Mouse (Mus musculus) testis, postnatal 10 days (tissue): ENCODE results near the gene Atpaf2.

Source experiments
- DNase-seq: peaks from one replicate; pipeline ENCODE4 v3.0.0; 2021; ENCODE audit warnings: low spot score

Atpaf2 gene

GRCm38 (mm10) chr11:60397172-60397571, 21.1 kb downstream of the Atpaf2 start:
- DNase-seq: no peak

GRCm38 (mm10) chr11:60396546-60396945, 21.7 kb downstream of the Atpaf2 start:
- DNase-seq: peak; percentile 68

DNA sequence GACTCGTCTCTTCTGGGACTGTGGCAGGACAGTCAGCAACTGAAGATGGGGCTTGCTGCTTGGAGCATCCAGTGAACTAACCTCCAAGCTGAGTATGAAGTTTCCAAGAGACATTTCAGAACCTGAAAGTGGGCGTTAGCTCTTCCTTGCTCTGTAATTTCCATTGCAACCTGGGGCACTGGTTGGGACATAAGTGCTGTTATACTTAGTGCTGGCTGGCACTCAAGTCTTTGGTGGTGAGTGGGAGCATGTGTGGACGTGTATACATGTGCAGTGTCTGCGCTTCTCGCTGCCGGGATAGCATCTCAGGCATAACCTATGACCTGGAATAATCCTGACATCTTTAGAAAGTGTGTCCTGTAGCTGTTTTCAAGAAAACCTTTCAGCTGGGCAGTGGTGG, 26.9 kb downstream of the Atpaf2 start:
- DNase-seq: no peak

DNA sequence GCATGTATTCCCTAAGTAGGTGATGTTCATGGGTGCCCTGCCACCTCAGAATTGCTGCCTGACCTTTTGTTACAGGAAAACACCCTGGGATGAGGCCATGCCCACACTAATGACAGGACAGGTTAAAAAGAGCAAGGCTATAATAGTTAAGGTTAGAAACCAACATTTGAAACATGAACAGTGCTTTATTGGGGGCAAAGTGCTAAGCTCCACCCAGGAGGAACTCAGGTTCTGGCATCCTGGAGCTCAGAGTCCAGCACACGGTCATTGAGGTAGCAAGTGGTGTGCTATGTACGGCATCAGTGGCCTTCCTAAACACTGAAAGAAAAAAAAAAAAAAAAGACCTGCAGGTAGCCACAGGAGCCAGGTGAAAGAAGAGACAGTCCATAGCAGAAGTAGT, 30.3 kb downstream of the Atpaf2 start:
- DNase-seq: no peak

GRCm38 (mm10) chr11:60385946-60386345, 32.3 kb downstream of the Atpaf2 start:
- DNase-seq: no peak

- DNase-seq: no peak
Measured at GRCm38 (mm10) chr11:60384762-60385421, 33.4 kb downstream of the Atpaf2 start.

- no peak for DNase-seq
Measured at GRCm38 (mm10) chr11:60383518-60383917, 34.7 kb downstream of the Atpaf2 start.

DNA sequence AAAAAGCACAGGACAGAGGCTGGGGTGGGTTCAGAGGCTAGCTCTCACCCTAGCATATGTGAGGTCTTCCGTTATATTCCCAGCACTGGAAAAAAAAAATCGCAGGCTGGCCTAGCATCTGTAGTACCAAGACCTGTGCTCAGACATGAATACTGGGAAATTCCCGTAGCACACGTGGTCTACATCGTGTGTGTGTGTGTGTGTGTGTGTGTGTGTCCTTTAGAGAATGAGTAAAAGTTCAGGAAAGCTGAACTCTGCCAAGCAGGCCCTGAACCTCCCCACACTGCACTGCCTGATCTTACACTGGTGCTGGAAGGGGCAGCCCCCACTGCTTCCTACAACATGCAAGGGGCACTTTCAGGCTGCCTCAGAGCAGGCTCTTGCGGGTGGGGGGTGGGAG, 43.8 kb downstream of the Atpaf2 start:
- no peak for DNase-seq

- no peak for DNase-seq
Measured at GRCm38 (mm10) chr11:60370431-60370830, 47.8 kb downstream of the Atpaf2 start.

GRCm38 (mm10) chr11:60369448-60369847, 48.8 kb downstream of the Atpaf2 start:
- DNase-seq: no peak

GRCm38 (mm10) chr11:60368909-60369308, 49.3 kb downstream of the Atpaf2 start:
- DNase-seq: no peak

GRCm38 (mm10) chr11:60367256-60367655, 51.0 kb downstream of the Atpaf2 start:
- DNase-seq: no peak

- DNase-seq: no peak
Measured at GRCm38 (mm10) chr11:60366239-60367019, 51.8 kb downstream of the Atpaf2 start.

- DNase-seq: no peak
Measured at GRCm38 (mm10) chr11:60360631-60361201, 57.5 kb downstream of the Atpaf2 start.

DNA sequence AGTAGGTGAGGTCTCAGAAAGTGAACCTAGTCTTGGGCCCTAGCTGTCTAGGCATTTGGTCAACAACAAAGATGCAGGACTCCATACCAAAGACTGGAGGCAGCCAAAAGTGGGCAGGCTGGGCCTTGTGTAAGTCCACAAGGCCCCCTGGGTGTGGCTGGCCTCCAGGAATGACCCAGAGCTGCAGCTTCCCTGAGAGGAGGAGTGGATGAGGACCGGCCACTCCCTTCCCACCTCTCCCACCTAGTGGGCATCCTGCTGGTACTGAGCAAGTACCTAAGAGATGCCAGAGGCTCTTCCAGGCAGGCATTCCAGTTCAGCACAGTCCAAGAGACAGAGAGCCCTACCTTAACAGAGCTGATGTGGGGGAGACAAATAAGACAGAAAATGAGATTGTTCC, 58.3 kb downstream of the Atpaf2 start:
- DNase-seq: no peak

GRCm38 (mm10) chr11:60359138-60359537, 59.1 kb downstream of the Atpaf2 start:
- DNase-seq: no peak

DNA sequence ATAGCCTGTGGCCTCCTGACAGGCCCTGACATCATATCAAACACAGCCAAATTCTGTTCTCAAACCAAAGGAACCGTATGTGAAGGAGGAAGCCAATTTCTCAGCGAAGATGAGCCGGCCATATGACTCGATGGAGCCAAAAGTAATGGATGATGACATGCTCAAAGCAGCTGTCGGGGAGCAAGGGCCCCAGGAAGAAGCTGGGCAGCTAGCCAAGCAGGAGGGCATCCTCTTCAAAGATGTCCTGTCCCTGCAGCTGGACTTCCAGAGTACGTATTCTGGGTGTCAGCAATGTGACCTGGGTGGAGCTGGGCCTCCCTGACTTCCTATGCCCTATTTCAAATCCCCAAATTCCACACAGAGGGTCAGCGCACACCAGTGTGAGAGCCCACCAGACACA, 59.7 kb downstream of the Atpaf2 start:
- no peak for DNase-seq

DNA sequence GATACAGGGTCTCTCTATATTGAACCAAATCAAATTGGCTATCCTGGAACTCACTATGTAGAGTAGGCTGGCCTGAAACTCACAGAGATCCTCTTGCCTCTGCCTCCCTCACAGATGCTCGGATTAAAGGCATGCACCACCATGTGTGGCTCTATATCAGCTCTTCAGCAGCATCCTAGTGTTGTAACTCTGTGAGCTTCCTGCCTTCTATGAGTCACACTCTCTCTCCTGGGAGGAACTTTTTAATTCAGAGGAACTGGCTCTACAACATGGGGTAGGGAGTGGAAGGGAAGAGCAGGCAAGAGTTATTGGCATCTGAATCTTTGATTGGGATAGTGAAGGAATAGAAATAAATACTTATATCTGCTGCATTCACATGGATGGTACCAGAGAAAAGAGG, 61.1 kb downstream of the Atpaf2 start:
- DNase-seq: no peak

- DNase-seq: no peak
Measured at GRCm38 (mm10) chr11:60355952-60356351, 62.3 kb downstream of the Atpaf2 start.

- DNase-seq: peak; percentile 97
Measured at GRCm38 (mm10) chr11:60352559-60353411, 65.5 kb downstream of the Atpaf2 start, which contains the start of the genes Tom1l2 and Drc3. TSS of gene Tom1l2 (minus strand) at chr11:60352905. TSS of gene Drc3 (plus strand) at chr11:60353329.

DNA sequence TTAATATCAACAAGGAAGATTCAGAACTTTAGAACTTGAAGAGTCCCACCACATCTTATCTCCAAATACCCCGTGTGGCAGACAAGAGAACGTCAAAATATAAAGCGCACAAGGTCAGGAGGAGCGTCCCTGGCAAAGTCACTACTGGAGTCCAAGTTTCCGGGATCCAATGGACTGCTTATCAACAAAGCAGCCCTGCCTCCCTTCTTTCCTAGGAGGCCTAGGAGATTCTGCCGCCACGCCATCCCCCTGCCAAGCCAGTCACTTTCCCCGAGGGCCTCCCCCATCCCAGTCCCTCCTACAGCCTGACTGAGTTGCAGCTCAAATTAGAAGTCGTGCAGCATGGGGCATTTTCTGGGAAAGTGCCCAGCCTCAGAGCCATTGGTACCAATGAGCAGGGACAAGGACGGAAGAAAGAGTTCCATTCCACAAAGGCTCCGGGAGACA, 66.3 kb downstream of the Atpaf2 start:
- DNase-seq: peak; percentile 64

GRCm38 (mm10) chr11:60351388-60351787, 66.9 kb downstream of the Atpaf2 start:
- no peak for DNase-seq
